In genomic region chr17:5764270-5764669, GRCm38 (mm10) we compare ENCODE assay signal across 23 mouse cellular contexts.
DNase-seq lines count a peak whose midpoint lies in the region; ATAC-seq and TF ChIP-seq lines count a peak whose summit lies in the region.
"Had no signal": no experiment of that assay in that cellular context is flagged by ENCODE, and none has a peak within 500 bp of the region (broad histone marks: within the 10 kb centered on the region; RNA-seq: fewer than 3 reads in every experiment).

No protein-coding gene starts in this region.

- H3K9me3 ChIP-seq in hindbrain, postnatal 0 days (ENCODE audit: low read length): no peaks in the 10 kb centered on the region
- H3K9me3 ChIP-seq in hindbrain, embryonic 14.5 days (ENCODE audit: control insufficient read depth, low read length): no peaks in the 10 kb centered on the region
- no peaks in the 10 kb centered on the region for H3K9me3 ChIP-seq in liver, embryonic 11.5 days (ENCODE audit: control insufficient read depth, low read length)
- H3K9me3 ChIP-seq: embryonic facial prominence, embryonic 15.5 days; limb, embryonic 15.5 days; liver, embryonic 15.5 days; lung, embryonic 15.5 days had no signal

- H3K4me1 ChIP-seq in hindbrain, postnatal 0 days (ENCODE audit: insufficient read depth, low read length): no peaks in the 10 kb centered on the region
- no peaks in the 10 kb centered on the region for H3K4me1 ChIP-seq in hindbrain, embryonic 14.5 days (replicated peaks; ENCODE audit: control insufficient read depth, insufficient read depth, low read length)
- H3K4me1 ChIP-seq in liver, embryonic 11.5 days (replicated peaks; ENCODE audit: control insufficient read depth, insufficient read depth, low read length): no peaks in the 10 kb centered on the region
- H3K4me1 ChIP-seq: embryonic facial prominence, embryonic 15.5 days; liver, embryonic 15.5 days had no signal

- TF ChIP-seq CTCF in hindbrain, postnatal 0 days (IDR thresholded peaks at IDR 0.05; ENCODE audit: low read depth): no peak
- no peak for TF ChIP-seq CTCF in Patski (IDR thresholded peaks at IDR 0.05)

- H3K27me3 ChIP-seq in hindbrain, postnatal 0 days (ENCODE audit: insufficient read depth, low read length): no peaks in the 10 kb centered on the region
- H3K27me3 ChIP-seq in hindbrain, embryonic 14.5 days (ENCODE audit: control insufficient read depth, insufficient read depth, low read length): no peaks in the 10 kb centered on the region
- no peaks in the 10 kb centered on the region for H3K27me3 ChIP-seq in Patski
- H3K27me3 ChIP-seq in liver, embryonic 11.5 days (replicated peaks; ENCODE audit: control insufficient read depth, insufficient read depth, low read length): no peaks in the 10 kb centered on the region; the same call in 1 of the 2 replicates
- H3K27me3 ChIP-seq: embryonic facial prominence, embryonic 15.5 days; limb, embryonic 15.5 days; lung, embryonic 15.5 days had no signal

- ATAC-seq in hindbrain, postnatal 0 days: 0 out of 2 replicates have a peak, but pooled peaks have one; percentile 15
- ATAC-seq in hindbrain, embryonic 14.5 days (ENCODE audit: low FRiP score): no peak
- peak; percentile 65 for ATAC-seq in Patski
- ATAC-seq in liver, embryonic 11.5 days (replicated peaks; ENCODE audit: low FRiP score): no peak
- no peak for ATAC-seq in activated CD4-positive, CD25-positive, alpha-beta regulatory T cell, adult 4 months
- ATAC-seq: forebrain, embryonic 16.5 days; hindbrain, embryonic 16.5 days; intestine, embryonic 16.5 days; midbrain, embryonic 16.5 days had no signal

- H3K36me3 ChIP-seq in hindbrain, postnatal 0 days (ENCODE audit: insufficient read depth, low read length): no peaks in the 10 kb centered on the region
- no peaks in the 10 kb centered on the region for H3K36me3 ChIP-seq in hindbrain, embryonic 14.5 days (replicated peaks; ENCODE audit: control insufficient read depth, insufficient read depth)
- H3K36me3 ChIP-seq in liver, embryonic 11.5 days (ENCODE audit: control insufficient read depth, insufficient read depth, low read length): no peaks in the 10 kb centered on the region
- H3K36me3 ChIP-seq: embryonic facial prominence, embryonic 15.5 days; limb, embryonic 15.5 days; liver, embryonic 15.5 days; lung, embryonic 15.5 days had no signal

- WGBS in hindbrain, postnatal 0 days: 51% methylated on average over 5 of the region's 5 CpGs
- WGBS in hindbrain, embryonic 14.5 days: 57% methylated on average over 5 of the region's 5 CpGs
- WGBS in liver, embryonic 11.5 days: 62% methylated on average over 5 of the region's 5 CpGs

- H3K4me2 ChIP-seq in hindbrain, postnatal 0 days (ENCODE audit: low read depth, low read length): no peak overlapping the region
- H3K4me2 ChIP-seq in hindbrain, embryonic 14.5 days (replicated peaks): no peak overlapping the region
- H3K4me2 ChIP-seq in liver, embryonic 11.5 days: no peak overlapping the region
- H3K4me2 ChIP-seq: embryonic facial prominence, embryonic 15.5 days; heart, embryonic 11.5 days; limb, embryonic 15.5 days; liver, embryonic 15.5 days; lung, embryonic 15.5 days had no signal

- POLR2A ChIA-PET in Patski (lab: Charles Lee): interaction anchor here (0.6 kb wide), 1 partner anchor 13 kb away, joined by 9 read pairs; no protein-coding TSS in a partner anchor

- no peak overlapping the region for H3K9ac ChIP-seq in hindbrain, postnatal 0 days (replicated peaks; ENCODE audit: low read length)
- no peak overlapping the region for H3K9ac ChIP-seq in hindbrain, embryonic 14.5 days
- no peak overlapping the region for H3K9ac ChIP-seq in liver, embryonic 11.5 days (ENCODE audit: low read depth, low read length)
- H3K9ac ChIP-seq: embryonic facial prominence, embryonic 15.5 days; limb, embryonic 15.5 days; liver, embryonic 15.5 days; lung, embryonic 15.5 days had no signal

- CTCF ChIA-PET in Patski (lab: Charles Lee): interaction anchor here (1.2 to 1.3 kb wide), 2 partner anchors 31 to 32 kb away, joined by 3 read pairs; no protein-coding TSS in a partner anchor

- H3K4me3 ChIP-seq in hindbrain, postnatal 0 days (ENCODE audit: low read length): no peak overlapping the region
- no peak overlapping the region for H3K4me3 ChIP-seq in hindbrain, embryonic 14.5 days (replicated peaks; ENCODE audit: low read length)
- H3K4me3 ChIP-seq in liver, embryonic 11.5 days (ENCODE audit: low read depth, low read length): no peak overlapping the region
- H3K4me3 ChIP-seq: embryonic facial prominence, embryonic 15.5 days; left cerebral cortex, adult 2 months; limb, embryonic 15.5 days; liver, embryonic 15.5 days; lung, embryonic 15.5 days had no signal

- H3K27ac ChIP-seq in hindbrain, postnatal 0 days: no peak overlapping the region
- H3K27ac ChIP-seq in hindbrain, embryonic 14.5 days: no peak overlapping the region
- no peak overlapping the region for H3K27ac ChIP-seq in liver, embryonic 11.5 days (ENCODE audit: low read depth, low read length)
- H3K27ac ChIP-seq: embryonic facial prominence, embryonic 15.5 days; left cerebral cortex, adult 2 months; limb, embryonic 15.5 days; liver, embryonic 15.5 days; lung, embryonic 15.5 days had no signal

- no peak for DNase-seq in hindbrain, postnatal 0 days (ENCODE audit: low spot score)
- DNase-seq in hindbrain, embryonic 14.5 days (ENCODE audit: low spot score): no peak
- peak; percentile 52 for DNase-seq in retina, postnatal 1 day
- no peak for DNase-seq in retina, embryonic 14.5 days (ENCODE audit: low spot score)
- DNase-seq in Patski (ENCODE audit: low read depth, low spot score): peak; percentile 44
- DNase-seq in liver, embryonic 11.5 days (ENCODE audit: low spot score): no peak
- DNase-seq: cerebellum, adult 9-11 months; gastrocnemius, postnatal 10 days; heart, adult 11 months; layer of hippocampus, adult 9-11 months; left cerebral cortex, postnatal 4 days; lung, postnatal 36 days had no signal

- in situ Hi-C loops in Patski (cut with MboI; ENCODE audit: low pct_unique_long_range_greater_than_20kb): no loop called here

Comparison
In these comparisons a context has a peak if more than half of its experiments do, and no peak if none do; other contexts are left out.
1. ATAC-seq: peak in hindbrain, postnatal 0 days (single experiment) and Patski (single experiment); none in hindbrain, embryonic 14.5 days (single experiment), liver, embryonic 11.5 days (single experiment) and activated CD4-positive, CD25-positive, alpha-beta regulatory T cell, adult 4 months (single experiment).
2. DNase-seq: peak in retina, postnatal 1 day (single experiment) and Patski (single experiment); none in hindbrain, postnatal 0 days (single experiment), hindbrain, embryonic 14.5 days (single experiment), retina, embryonic 14.5 days (single experiment) and liver, embryonic 11.5 days (single experiment).